Mouse (Mus musculus): ENCODE measurements around the gene Slc4a1.

- TF ChIP-seq POLR2A (IDR thresholded peaks at IDR 0.05; ENCODE audit: low read depth, low read length) (no peak), CTCF (IDR thresholded peaks at IDR 0.05; ENCODE audit: borderline replicate concordance, insufficient read depth, low read length) (no peak)
These were observed 44.1 kb downstream of the Slc4a1 start for GRCm38 (mm10) chr11:102321931-102322330.

Data from embryonic fibroblast, embryonic 13.5 days (primary cell).